Mouse (Mus musculus) liver, embryonic 16.5 days (tissue): ENCODE measurements at regions not wholly inside any gene's neighbourhood (a gene's known extent, or its start where the extent isn't known, plus 50 kb on each side); places are given as distances from the start of the nearest gene placed in this dataset.
"Not testable (repeated sequence)": the region's sequence is repeated elsewhere in the genome, so short reads cannot be mapped to it uniquely, and the experiment has no call there.

Source experiments
- ATAC-seq: fragments of 200-750 bp; cut with Nextera tagmentation; 2 replicates; pipeline ENCODE4 v1.8.0; 2017; ENCODE audit warnings: low read depth, mild to moderate bottlenecking, moderate number of reproducible peaks, moderate library complexity
- H3K27ac ChIP-seq: fragments of 300-500 bp; sonication (generic); 2 replicates; pipeline ENCODE4 v1.5.1; 2014; ENCODE audit warnings: mild to moderate bottlenecking, low read length
- H3K27me3 ChIP-seq: fragments of 300-500 bp; sonication (generic); 2 replicates; pipeline ENCODE4 v1.6.1; 2014; ENCODE audit warnings: low read depth, low read length, mixed read lengths; ENCODE audit not compliant: control insufficient read depth, insufficient read depth
- H3K36me3 ChIP-seq: fragments of 300-500 bp; sonication (generic); 2 replicates; pipeline ENCODE4 v1.6.1; 2014; ENCODE audit warnings: mild to moderate bottlenecking; ENCODE audit not compliant: control insufficient read depth, insufficient read depth
- H3K4me1 ChIP-seq: fragments of 300-500 bp; sonication (generic); 2 replicates; pipeline ENCODE4 v1.6.1; 2014; ENCODE audit warnings: low read depth, low read length, mixed read lengths; ENCODE audit not compliant: control insufficient read depth
- H3K4me2 ChIP-seq: fragments of 300-500 bp; sonication (generic); 2 replicates; pipeline ENCODE4 v1.6.1; 2014; ENCODE audit warnings: low read depth, low read length, mixed read lengths
- H3K4me3 ChIP-seq: fragments of 300-500 bp; sonication (generic); 2 replicates; pipeline ENCODE4 v1.5.1; 2014; ENCODE audit warnings: low read depth, mild to moderate bottlenecking, low read length
- H3K9ac ChIP-seq: fragments of 300-500 bp; sonication (generic); 2 replicates; pipeline ENCODE4 v1.6.1; 2014; ENCODE audit warnings: low read depth, low read length
- H3K9me3 ChIP-seq: fragments of 300-500 bp; sonication (generic); replicated peaks from 2 replicates; pipeline ENCODE4 v1.6.1; 2016; ENCODE audit warnings: low read length; ENCODE audit not compliant: control insufficient read depth
- WGBS: fragments of 180-500 bp; shearing (Covaris S2); extraction: QIAGEN DNeasy Blood & Tissue Kit; methylation state at CpG from one replicate; pipeline ENCODE4 v1.1.7; 2014; ENCODE audit not compliant: insufficient replicate concordance; 5-methylcytosine and 5-hydroxymethylcytosine counted together

DNA sequence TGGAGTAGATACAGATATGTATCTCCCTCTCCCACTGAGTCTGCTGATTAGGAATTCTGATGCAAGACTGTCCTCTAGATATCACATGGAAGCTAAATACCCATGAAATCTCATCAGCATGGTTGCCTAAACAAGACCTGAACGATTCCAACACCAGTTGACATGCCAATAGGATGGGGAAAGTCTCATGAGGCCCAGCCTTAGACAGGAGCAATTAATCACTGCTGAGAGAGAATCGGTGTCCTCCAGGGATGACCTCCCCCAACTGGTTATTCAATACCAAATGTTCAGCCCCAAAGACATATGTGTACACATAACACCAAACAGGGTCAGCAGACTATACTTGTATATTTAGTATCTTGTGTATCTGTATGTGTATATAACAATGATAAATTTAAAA lies 314.5 kb upstream of the Pkdcc start:
- Histone ChIP-seq H3K36me3 (no peaks in the 10 kb centered on the region), H3K27ac (no peak overlapping the region), H3K4me3 (no peak overlapping the region), H3K4me1 (no peaks in the 10 kb centered on the region), H3K9me3 (no peaks in the 10 kb centered on the region), H3K27me3 (no peaks in the 10 kb centered on the region), H3K9ac (no peak overlapping the region), H3K4me2 (no peak overlapping the region)
- WGBS = 55% methylated on average over 2 of the region's 2 CpGs
- no peak for ATAC-seq

DNA sequence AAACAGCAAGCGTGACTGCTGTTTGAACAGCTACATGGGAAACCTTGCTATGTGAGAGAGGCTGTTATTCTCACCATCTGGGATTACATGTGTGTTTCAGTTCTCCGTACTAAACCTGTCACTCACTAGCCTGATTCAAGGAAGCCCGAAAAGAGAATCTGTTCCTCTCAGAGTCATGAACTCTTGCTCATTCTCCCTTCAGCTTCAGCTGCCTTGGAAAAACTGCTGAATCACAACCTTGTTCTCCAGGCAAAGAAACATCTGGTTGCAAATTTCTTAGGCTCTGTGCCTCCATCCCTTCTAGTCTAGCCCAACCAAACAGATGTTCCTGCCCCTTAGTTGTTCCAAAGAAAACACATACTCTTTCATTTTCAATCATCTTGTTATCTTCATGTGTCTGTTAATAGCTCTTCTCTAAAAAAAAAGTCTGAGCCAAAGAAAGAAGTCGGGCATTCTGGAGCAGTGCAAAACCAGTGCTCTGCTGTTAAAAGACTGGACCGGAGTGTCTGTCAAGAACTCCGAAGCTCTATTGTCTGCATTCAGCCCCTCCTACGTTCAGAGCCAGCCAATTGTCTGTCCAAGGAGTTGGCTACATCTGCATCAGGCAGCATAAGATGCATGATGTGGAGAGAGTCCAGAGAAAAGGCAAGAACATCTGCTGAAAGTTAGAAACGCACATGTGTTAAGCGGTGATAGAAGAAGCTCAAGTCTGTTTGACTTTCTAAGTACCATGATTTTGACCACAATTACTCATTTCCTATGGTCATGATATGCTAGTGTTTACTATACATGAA lies 313.8 kb upstream of the Pkdcc start:
- Histone ChIP-seq H3K9ac (no peak overlapping the region), H3K4me1 (no peaks in the 10 kb centered on the region), H3K4me3 (no peak overlapping the region), H3K27ac (no peak overlapping the region), H3K9me3 (no peaks in the 10 kb centered on the region), H3K36me3 (no peaks in the 10 kb centered on the region), H3K27me3 (no peaks in the 10 kb centered on the region), H3K4me2 (no peak overlapping the region)
- WGBS = 59% methylated on average over 9 of the region's 9 CpGs
- ATAC-seq = no peak

DNA sequence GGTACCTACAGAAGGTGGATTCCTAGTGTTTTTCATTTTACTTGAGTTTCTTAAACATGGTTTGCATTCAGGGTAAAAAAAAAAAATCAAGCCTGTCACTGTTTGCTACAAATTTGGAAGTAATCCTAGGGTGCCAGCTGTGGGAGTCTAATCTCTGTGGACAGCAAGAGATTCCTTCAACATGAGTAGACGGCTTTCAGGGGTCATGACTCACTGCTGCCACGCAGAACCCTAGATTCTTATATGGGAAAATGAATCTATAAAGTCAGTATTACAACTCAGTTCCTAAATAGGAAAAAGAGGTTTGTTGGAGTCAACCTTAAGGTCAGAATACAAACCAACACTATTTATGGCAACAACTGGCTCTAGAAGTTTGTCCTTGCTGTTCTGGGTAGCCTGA lies 310.1 kb upstream of the Pkdcc start:
- H3K27ac ChIP-seq = no peak overlapping the region
- ATAC-seq = no peak
- 59% methylated on average over 2 of the region's 2 CpGs for WGBS
- no peaks in the 10 kb centered on the region for H3K4me1 ChIP-seq
- no peaks in the 10 kb centered on the region for H3K27me3 ChIP-seq
- no peaks in the 10 kb centered on the region for H3K9me3 ChIP-seq
- H3K4me2 ChIP-seq = no peak overlapping the region
- H3K4me3 ChIP-seq = no peak overlapping the region
- H3K36me3 ChIP-seq = no peaks in the 10 kb centered on the region
- H3K9ac ChIP-seq = no peak overlapping the region

DNA sequence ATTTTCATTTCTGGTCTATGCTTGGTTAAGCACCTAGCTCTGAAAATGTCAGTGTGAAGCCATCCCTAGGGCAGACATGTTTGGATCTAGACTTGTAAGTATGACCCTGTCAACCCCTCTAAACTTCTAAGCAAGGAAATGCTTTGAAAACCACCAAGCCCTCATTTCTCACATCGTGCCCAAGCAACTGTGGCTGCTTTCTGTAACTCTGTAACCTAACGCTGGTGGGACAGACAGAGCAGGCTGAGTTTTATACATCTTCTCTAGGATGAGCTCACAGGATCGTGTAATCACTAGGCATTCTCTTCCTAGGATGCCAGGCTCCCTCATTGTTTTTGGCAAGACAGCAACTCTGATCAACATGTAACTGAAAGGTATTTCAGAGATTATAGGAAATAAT lies 309.6 kb upstream of the Pkdcc start:
- no peaks in the 10 kb centered on the region for H3K4me1 ChIP-seq
- H3K9me3 ChIP-seq = no peaks in the 10 kb centered on the region
- no peak for ATAC-seq
- H3K36me3 ChIP-seq = no peaks in the 10 kb centered on the region
- 49% methylated on average over 3 of the region's 3 CpGs for WGBS
- no peak overlapping the region for H3K27ac ChIP-seq
- H3K27me3 ChIP-seq = no peaks in the 10 kb centered on the region
- H3K9ac ChIP-seq = no peak overlapping the region
- H3K4me2 ChIP-seq = no peak overlapping the region
- H3K4me3 ChIP-seq = no peak overlapping the region

DNA sequence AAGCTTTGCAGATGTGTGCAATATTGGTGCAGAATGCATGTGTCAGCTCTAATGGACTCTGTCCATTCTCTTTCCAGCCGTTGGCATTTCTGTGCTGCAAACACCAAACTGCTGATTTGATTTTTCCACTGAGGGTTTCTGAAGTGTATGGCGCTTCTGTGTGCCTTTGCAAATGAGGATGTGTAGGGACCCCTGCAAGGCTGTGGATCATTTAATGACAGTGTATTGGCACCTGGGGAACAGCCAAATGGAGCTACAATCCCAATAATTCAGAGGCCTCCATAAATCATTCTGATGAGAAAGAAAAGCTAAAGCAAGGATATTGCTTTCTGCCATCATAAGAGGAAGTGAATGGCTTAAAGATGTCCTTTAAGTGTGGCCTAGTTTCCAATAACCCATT lies 305.9 kb upstream of the Pkdcc start:
- Histone ChIP-seq H3K9ac (no peak overlapping the region), H3K27me3 (no peaks in the 10 kb centered on the region), H3K4me1 (no peaks in the 10 kb centered on the region), H3K4me3 (no peak overlapping the region), H3K9me3 (no peaks in the 10 kb centered on the region), H3K27ac (no peak overlapping the region), H3K4me2 (no peak overlapping the region), H3K36me3 (no peaks in the 10 kb centered on the region)
- 39% methylated on average over 2 of the region's 2 CpGs for WGBS
- ATAC-seq = no peak

DNA sequence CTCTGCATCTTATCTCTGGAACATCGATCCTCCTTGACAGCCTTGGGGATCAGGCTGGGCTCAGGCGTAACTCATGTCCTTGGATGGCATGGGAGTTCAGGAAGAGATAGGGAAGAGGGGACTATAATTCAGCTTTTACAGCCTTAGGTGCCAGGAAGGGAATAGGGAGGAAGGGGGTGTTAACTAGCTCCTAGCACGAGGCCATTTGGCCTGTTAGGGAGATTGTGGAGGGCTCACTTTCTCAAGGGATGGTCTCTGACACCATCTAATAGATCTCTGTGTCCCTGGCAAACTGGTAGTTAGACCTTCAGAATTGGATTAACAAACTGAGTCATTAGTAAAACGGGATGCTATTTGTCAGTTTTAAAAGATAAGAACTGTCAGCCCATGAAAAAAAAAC lies 292.1 kb upstream of the Pkdcc start:
- not testable (repeated sequence) for H3K4me1 ChIP-seq, ATAC-seq
- 40% methylated on average over 4 of the region's 4 CpGs for WGBS

DNA sequence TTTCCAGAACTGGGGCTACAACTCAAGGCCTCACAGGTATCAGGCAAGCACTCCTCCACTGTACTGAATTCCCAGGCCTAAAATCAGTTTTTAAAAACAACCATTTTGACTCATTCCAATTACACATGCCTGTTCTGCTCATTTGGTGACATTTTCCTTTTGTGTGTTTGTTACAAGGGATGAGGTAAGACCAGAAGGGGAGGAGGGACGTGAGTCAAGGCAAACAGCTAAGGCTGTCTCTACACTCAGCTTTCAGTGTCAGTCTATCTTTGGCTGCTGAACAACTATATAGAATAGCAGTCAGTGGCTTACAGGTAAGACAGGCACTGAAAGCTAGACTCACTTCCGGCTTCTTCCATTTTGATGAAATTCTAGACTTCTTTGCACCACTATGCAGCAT lies 289.3 kb upstream of the Pkdcc start:
- ATAC-seq = no peak
- H3K36me3 ChIP-seq = no peaks in the 10 kb centered on the region
- H3K27ac ChIP-seq = no peak overlapping the region
- no peak overlapping the region for H3K4me2 ChIP-seq
- H3K9me3 ChIP-seq = no peaks in the 10 kb centered on the region
- H3K4me3 ChIP-seq = no peak overlapping the region
- H3K9ac ChIP-seq = no peak overlapping the region
- no peaks in the 10 kb centered on the region for H3K27me3 ChIP-seq
- 49% methylated on average over 2 of the region's 2 CpGs for WGBS
- no peaks in the 10 kb centered on the region for H3K4me1 ChIP-seq

More for the DNA sequence above, 292.1 kb upstream of the Pkdcc start:
- H3K27ac ChIP-seq, H3K4me2 ChIP-seq, H3K9ac ChIP-seq, H3K27me3 ChIP-seq, H3K9me3 ChIP-seq, H3K4me3 ChIP-seq, H3K36me3 ChIP-seq: not testable (repeated sequence)

DNA sequence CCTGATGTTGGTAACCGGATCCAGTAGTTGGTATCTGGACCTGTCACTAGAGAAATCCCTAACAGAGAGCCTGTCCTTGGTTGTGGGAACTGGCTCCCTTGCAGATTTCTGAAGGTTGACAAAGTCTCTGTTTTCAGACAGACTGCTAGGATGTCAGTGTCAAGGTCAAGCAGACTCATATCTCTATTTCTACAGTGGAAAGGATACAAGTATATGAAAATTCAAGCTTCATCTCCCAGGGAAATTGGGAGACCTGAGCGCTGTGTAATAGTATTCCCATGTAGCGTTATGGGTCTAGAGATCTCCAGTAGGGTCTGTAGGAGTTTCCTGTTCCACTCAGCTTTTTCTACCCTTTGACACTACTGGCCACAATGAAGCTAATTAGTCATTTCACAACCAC lies 287.4 kb upstream of the Pkdcc start:
- H3K4me3 ChIP-seq = no peak overlapping the region
- no peaks in the 10 kb centered on the region for H3K36me3 ChIP-seq
- ATAC-seq = no peak
- H3K27me3 ChIP-seq = no peaks in the 10 kb centered on the region
- no peaks in the 10 kb centered on the region for H3K4me1 ChIP-seq
- no peaks in the 10 kb centered on the region for H3K9me3 ChIP-seq
- H3K9ac ChIP-seq = no peak overlapping the region
- WGBS = 68% methylated on average over 3 of the region's 3 CpGs
- H3K4me2 ChIP-seq = no peak overlapping the region
- no peak overlapping the region for H3K27ac ChIP-seq

DNA sequence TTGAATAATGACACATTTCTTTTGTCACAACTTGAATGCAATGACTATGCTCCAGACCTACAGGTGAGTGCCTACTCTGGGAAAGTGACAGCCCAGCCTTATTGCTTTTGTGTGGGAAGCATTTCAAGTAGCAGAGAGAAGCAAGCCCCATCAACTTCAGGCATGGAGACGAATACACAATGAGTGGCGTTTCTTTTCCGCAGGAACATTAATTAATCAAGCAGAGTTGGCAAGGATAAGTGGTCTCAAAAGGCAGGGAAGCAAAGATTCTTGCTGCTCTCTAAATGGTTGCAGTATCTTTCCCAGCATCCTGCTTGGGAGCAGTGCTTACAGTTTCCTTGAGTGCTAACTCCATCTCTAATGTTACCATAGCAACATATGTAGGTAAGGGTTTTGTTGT lies 285.6 kb upstream of the Pkdcc start:
- Histone ChIP-seq H3K9me3 (no peaks in the 10 kb centered on the region), H3K4me3 (no peak overlapping the region), H3K27ac (no peak overlapping the region), H3K9ac (no peak overlapping the region), H3K4me1 (no peaks in the 10 kb centered on the region), H3K36me3 (no peaks in the 10 kb centered on the region), H3K27me3 (no peaks in the 10 kb centered on the region), H3K4me2 (no peak overlapping the region)
- 54% methylated on average over 3 of the region's 3 CpGs for WGBS
- ATAC-seq = no peak
